Mouse (Mus musculus) mouse trophoblast stem cell (cell line): ENCODE results near the gene Med10.

Source experiments
- in situ Hi-C, 2 experiments: fragments of 300-500 bp; cut with MseI, MboI; formaldehyde crosslinking; loops; 2 replicates in 1 of 2; 3 replicates in 1 of 2; pipeline ENCODE4 v1.15.1; 2025

The Med10 gene

GRCm38 (mm10) chr13:69830606-69831005 is 28.4 kb downstream of the Med10 start:
- in situ Hi-C loops: no loop called here

GRCm38 (mm10) chr13:69832578-69832977 is 30.4 kb downstream of the Med10 start:
- in situ Hi-C loops: no loop called here

- in situ Hi-C loops: no loop called here
Observed at GRCm38 (mm10) chr13:69833416-69833815, 31.2 kb downstream of the Med10 start.

GRCm38 (mm10) chr13:69845592-69845991 is 43.4 kb downstream of the Med10 start:
- in situ Hi-C loops: no loop called here

- in situ Hi-C loops: no loop called here
Observed at GRCm38 (mm10) chr13:69849579-69849978, 47.4 kb downstream of the Med10 start.

- in situ Hi-C loops: no loop called here
Observed at GRCm38 (mm10) chr13:69852313-69852712, 50.1 kb downstream of the Med10 start.

GRCm38 (mm10) chr13:69853425-69854043 is 51.3 kb downstream of the Med10 start:
- in situ Hi-C loops: no loop called here

GRCm38 (mm10) chr13:69855941-69856340 is 53.7 kb downstream of the Med10 start:
- in situ Hi-C loops: no loop called here

GRCm38 (mm10) chr13:69862276-69862675 is 60.1 kb downstream of the Med10 start:
- in situ Hi-C loops: no loop called here

GRCm38 (mm10) chr13:69864911-69865310 is 62.7 kb downstream of the Med10 start:
- in situ Hi-C loops: no loop called here
